Mouse (Mus musculus) lung, adult 2 months (tissue): ENCODE results near the gene Acot8.

Experiments used
- CTCF ChIP-seq: fragments of 200-500 bp; IDR thresholded peaks from 2 replicates; pipeline ENCODE4 v1.5.1; 2011; ENCODE audit warnings: mild to moderate bottlenecking, low read length, control low read depth; ENCODE audit not compliant: insufficient read depth
- POLR2A ChIP-seq: fragments of 200-500 bp; IDR thresholded peaks from 2 replicates; pipeline ENCODE4 v1.6.1; 2011; ENCODE audit warnings: low read depth, mild to moderate bottlenecking, control low read depth, low read length, borderline replicate concordance; ENCODE audit errors: extremely low read depth

GRCm38 (mm10) chr2:164771123-164771522, 33.6 kb downstream of the Acot8 start:
- TF ChIP-seq CTCF (no peak), POLR2A (no peak)
